In genomic region chr17:26168039-26168438, GRCm38 (mm10) we compare ENCODE assay signal across 13 mouse cellular contexts. TPM values are rescaled to one million over a fixed set of nuclear protein-coding genes. Genes with fewer than 3 reads are reported as not detected.
DNase-seq lines count a peak whose midpoint lies in the region; ATAC-seq lines count a peak whose summit lies in the region.
"Had no signal": no experiment of that assay in that cellular context is flagged by ENCODE, and none has a peak within 500 bp of the region (broad histone marks: within the 10 kb centered on the region; RNA-seq: fewer than 3 reads in every experiment).

No protein-coding gene starts in this region.

- H3K4me3 ChIP-seq in embryonic facial prominence, embryonic 10.5 days = no peak overlapping the region
- H3K4me3 ChIP-seq: heart, adult 2 months; midbrain, embryonic 13.5 days had no signal

- peak; percentile 96 for ATAC-seq in activated CD4-positive, CD25-positive, alpha-beta regulatory T cell, adult 4 months
- ATAC-seq: hindbrain, embryonic 16.5 days; midbrain, embryonic 13.5 days had no signal

- DNase-seq in lung, adult 18-20 months = peak; percentile 8 to 17
- no peak for DNase-seq in lung, postnatal 10 days
- peak; percentile 48 to 52 for DNase-seq in monocyte, adult 2 months (ENCODE audit: low read depth in 1 of 2, low spot score in 2 of 2)
- peak; percentile 49 for DNase-seq in thymus, postnatal 14 days
- DNase-seq in right cerebral cortex, adult 18-20 months = no peak
- DNase-seq in embryonic facial prominence, embryonic 10.5 days (ENCODE audit: low spot score) = no peak
- DNase-seq in frontal cortex, postnatal 10 days (ENCODE audit: low spot score in 2 of 2) = no peak
- DNase-seq: layer of hippocampus, adult 9-11 months had no signal

- H3K27me3 ChIP-seq in embryonic facial prominence, embryonic 10.5 days (replicated peaks; ENCODE audit: low read depth, poor library complexity, severe bottlenecking) = no peaks in the 10 kb centered on the region
- H3K27me3 ChIP-seq: midbrain, embryonic 13.5 days had no signal

- H3K36me3 ChIP-seq in embryonic facial prominence, embryonic 10.5 days (replicated peaks) = peaks cover 39% of the 10 kb centered on the region

- H3K27ac ChIP-seq in embryonic facial prominence, embryonic 10.5 days (replicated peaks) = no peak overlapping the region
- H3K27ac ChIP-seq: heart, adult 2 months; midbrain, embryonic 13.5 days had no signal

- no peaks in the 10 kb centered on the region for H3K9me3 ChIP-seq in embryonic facial prominence, embryonic 10.5 days
- H3K9me3 ChIP-seq: midbrain, embryonic 13.5 days had no signal

- H3K4me1 ChIP-seq in embryonic facial prominence, embryonic 10.5 days = peaks cover 6% of the 10 kb centered on the region
- H3K4me1 ChIP-seq: midbrain, embryonic 13.5 days had no signal

- WGBS in embryonic facial prominence, embryonic 10.5 days = 96% methylated on average over 2 of the region's 2 CpGs

RNA-seq across cellular contexts. Expression of gene Axin1, which starts 29.6 kb away (rescaled TPM):
- 10 to 100 TPM; 10.5 to 13.5 TPM for polyA plus RNA-seq in activated CD4-positive, CD25-positive, alpha-beta regulatory T cell, adult 4 months (2017; shearing (Covaris generic))
- 9.5 and 12.4 TPM in 2 replicates for polyA plus RNA-seq in embryonic facial prominence, embryonic 10.5 days (2016; fragmentation: Nextera tagmentation; extraction: Ambion mirVana)

RNA-seq across cellular contexts. Expression of gene Pdia2, which starts 30.8 kb away (rescaled TPM):
- polyA plus RNA-seq in activated CD4-positive, CD25-positive, alpha-beta regulatory T cell, adult 4 months (2017; shearing (Covaris generic)) = not detected
- 0.31 and 1.1 TPM in 2 replicates for polyA plus RNA-seq in embryonic facial prominence, embryonic 10.5 days (2016; fragmentation: Nextera tagmentation; extraction: Ambion mirVana)
- polyA plus RNA-seq: heart, adult 2 months; midbrain, embryonic 13.5 days; testis, adult 2 months had no signal

RNA-seq across cellular contexts. Expression of gene Rgs11, which starts 34.7 kb away (rescaled TPM):
- 1 to 10 TPM; 2.9 to 8.9 TPM for polyA plus RNA-seq in activated CD4-positive, CD25-positive, alpha-beta regulatory T cell, adult 4 months (2017; shearing (Covaris generic))
- polyA plus RNA-seq in embryonic facial prominence, embryonic 10.5 days (2016; fragmentation: Nextera tagmentation; extraction: Ambion mirVana) = 1.5 and 4.7 TPM in 2 replicates

RNA-seq across cellular contexts. Expression of gene Arhgdig, which starts 39.5 kb away (rescaled TPM):
- polyA plus RNA-seq in activated CD4-positive, CD25-positive, alpha-beta regulatory T cell, adult 4 months (2017; shearing (Covaris generic)) = not detected
- polyA plus RNA-seq in embryonic facial prominence, embryonic 10.5 days (2016; fragmentation: Nextera tagmentation; extraction: Ambion mirVana) = 8.5 and 13.4 TPM in 2 replicates

RNA-seq across cellular contexts. Expression of gene Mrpl28, which starts 44.7 kb away (rescaled TPM):
- 100 to 1,000 TPM; 111 to 135 TPM for polyA plus RNA-seq in activated CD4-positive, CD25-positive, alpha-beta regulatory T cell, adult 4 months (2017; shearing (Covaris generic))
- polyA plus RNA-seq in embryonic facial prominence, embryonic 10.5 days (2016; fragmentation: Nextera tagmentation; extraction: Ambion mirVana) = 289 and 299 TPM in 2 replicates

Comparison
In these comparisons a context has a peak if more than half of its experiments do, and no peak if none do; other contexts are left out.
1. DNase-seq: peak in lung, adult 18-20 months (2 of 2), monocyte, adult 2 months (2 of 2) and thymus, postnatal 14 days (single experiment); none in lung, postnatal 10 days (single experiment), right cerebral cortex, adult 18-20 months (single experiment), embryonic facial prominence, embryonic 10.5 days (single experiment) and frontal cortex, postnatal 10 days (0 of 2).